Mouse (Mus musculus): ENCODE measurements around the gene Abcb10. TPM values are rescaled to one million over a fixed set of nuclear protein-coding genes. Genes with fewer than 3 reads are reported as not detected.

Gene Abcb10
- polyA plus RNA-seq, 1 experiment from 2014 or later: 16.7 TPM

DNA sequence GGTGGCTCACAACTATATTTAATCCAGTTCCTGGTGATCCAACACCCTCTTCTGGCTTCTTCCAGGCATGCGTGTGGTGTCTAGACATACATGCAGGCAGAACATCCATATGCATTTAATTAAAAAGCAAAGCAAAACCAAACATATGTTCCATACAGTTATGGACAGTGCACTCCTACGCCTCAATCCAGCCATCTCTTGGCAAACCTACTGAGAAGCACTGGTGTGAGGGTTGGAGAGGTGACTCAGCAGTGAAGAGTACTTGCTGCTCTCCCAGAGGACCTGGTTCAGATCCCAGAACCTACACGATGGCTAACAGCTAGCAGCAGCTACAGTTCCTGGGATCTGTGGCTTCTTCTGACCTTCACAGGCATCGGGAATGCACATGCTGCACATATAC is 70.7 kb downstream of the Abcb10 start:
- H3K27ac ChIP-seq (replicated peaks; ENCODE audit: low read depth, low read length): no peak overlapping the region
- no peak overlapping the region for H3K9ac ChIP-seq (ENCODE audit: low read depth, low read length)
- H3K4me1 ChIP-seq (ENCODE audit: control insufficient read depth, insufficient read depth, low read length): no peaks in the 10 kb centered on the region
- H3K27me3 ChIP-seq (replicated peaks; ENCODE audit: control insufficient read depth, insufficient read depth, low read length): no peaks in the 10 kb centered on the region
- H3K9me3 ChIP-seq (ENCODE audit: control insufficient read depth, low read length): no peaks in the 10 kb centered on the region
- no peak for ATAC-seq (ENCODE audit: low read depth)
- WGBS: 70% methylated on average over 4 of the region's 4 CpGs
- peaks cover 91% of the 10 kb centered on the region for H3K36me3 ChIP-seq (ENCODE audit: control insufficient read depth, insufficient read depth, low read length)
- DNase-seq (ENCODE audit: low spot score): no peak
- no peak overlapping the region for H3K4me3 ChIP-seq (ENCODE audit: low read depth, low read length)
- H3K4me2 ChIP-seq (ENCODE audit: low read depth, low read length): no peak overlapping the region

DNA sequence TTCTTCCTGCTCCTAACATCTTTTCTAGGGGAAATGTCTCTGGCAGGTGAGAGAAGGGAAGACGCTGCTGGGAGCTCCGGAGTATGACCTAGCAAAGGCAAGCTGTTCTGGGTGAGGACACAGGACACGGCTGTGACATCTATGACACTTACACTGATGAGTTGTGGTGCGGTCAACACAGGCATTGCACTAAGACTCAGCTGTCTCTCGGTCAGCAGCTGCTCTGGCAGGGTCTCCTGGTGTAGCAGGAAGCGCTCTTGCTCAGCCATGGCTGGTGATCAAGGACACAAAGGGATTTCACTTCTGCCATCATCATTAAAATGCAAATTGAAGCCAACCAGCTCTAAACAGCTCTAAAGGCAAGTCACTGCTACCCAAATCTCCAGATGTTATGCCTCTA is 75.3 kb downstream of the Abcb10 start:
- no peaks in the 10 kb centered on the region for H3K9me3 ChIP-seq (ENCODE audit: control insufficient read depth, low read length)
- DNase-seq (ENCODE audit: low spot score) (no peak), ATAC-seq (ENCODE audit: low read depth) (no peak)
- no peak overlapping the region for H3K9ac ChIP-seq (ENCODE audit: low read depth, low read length)
- H3K4me3 ChIP-seq (ENCODE audit: low read depth, low read length): no peak overlapping the region
- WGBS: 96% methylated on average over 6 of the region's 6 CpGs
- no peaks in the 10 kb centered on the region for H3K4me1 ChIP-seq (ENCODE audit: control insufficient read depth, insufficient read depth, low read length)
- H3K27ac ChIP-seq (replicated peaks; ENCODE audit: low read depth, low read length): no peak overlapping the region
- no peak overlapping the region for H3K4me2 ChIP-seq (ENCODE audit: low read depth, low read length)
- no peaks in the 10 kb centered on the region for H3K27me3 ChIP-seq (replicated peaks; ENCODE audit: control insufficient read depth, insufficient read depth, low read length)
- peaks cover 88% of the 10 kb centered on the region for H3K36me3 ChIP-seq (ENCODE audit: control insufficient read depth, insufficient read depth, low read length)

DNA sequence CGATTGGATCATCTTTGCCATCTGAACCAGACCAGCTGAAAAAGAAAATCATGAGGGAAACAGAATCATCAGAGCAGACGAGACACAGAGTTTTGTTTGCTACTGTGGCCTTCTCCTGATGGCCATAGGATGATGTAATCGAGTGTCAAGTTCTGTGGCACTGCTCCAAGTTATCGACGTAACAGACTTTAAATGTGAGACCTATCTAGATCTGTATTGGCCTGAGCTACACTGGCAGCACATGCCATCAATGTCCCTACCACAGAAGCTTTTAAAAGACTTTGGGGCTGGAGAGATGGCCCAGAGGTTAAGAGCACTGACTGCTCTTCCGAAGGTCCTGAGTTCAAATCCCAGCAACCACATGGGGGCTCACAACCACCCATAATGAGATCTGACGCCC is 80.3 kb downstream of the Abcb10 start:
- no peak overlapping the region for H3K27ac ChIP-seq (replicated peaks; ENCODE audit: low read depth, low read length)

More for the DNA sequence above, 80.3 kb downstream of the Abcb10 start:
- no peak overlapping the region for H3K9ac ChIP-seq (ENCODE audit: low read depth, low read length)
- WGBS: 82% methylated on average over 7 of the region's 7 CpGs
- ATAC-seq (ENCODE audit: low read depth): no peak
- no peak overlapping the region for H3K4me2 ChIP-seq (ENCODE audit: low read depth, low read length)
- H3K27me3 ChIP-seq (replicated peaks; ENCODE audit: control insufficient read depth, insufficient read depth, low read length): no peaks in the 10 kb centered on the region
- no peak overlapping the region for H3K4me3 ChIP-seq (ENCODE audit: low read depth, low read length)
- H3K36me3 ChIP-seq (ENCODE audit: control insufficient read depth, insufficient read depth, low read length): peaks cover 82% of the 10 kb centered on the region
- no peak for DNase-seq (ENCODE audit: low spot score)
- no peaks in the 10 kb centered on the region for H3K4me1 ChIP-seq (ENCODE audit: control insufficient read depth, insufficient read depth, low read length)
- no peaks in the 10 kb centered on the region for H3K9me3 ChIP-seq (ENCODE audit: control insufficient read depth, low read length)

MicroRNAs encoded within 50 kb of the gene (microRNA counts, 519-probe panel; counts per million panel counts)
- microRNA mmu-miR-1967: 2,440 counts per million, percentile 46 among the panel's probes with 10 or more counts

Small RNA genes lying within 50 kb of the gene (microRNA-seq; reads per million reads assigned to microRNA genes)
- gene Mir1967 (ENCODE audit: borderline number of aligned reads): not detected

Other genes with a start within 250 kb of the Abcb10 start
- gene Rab4a, start 177.1 kb downstream of the Abcb10 start, polyA plus RNA-seq (2014; fragmentation: Nextera tagmentation; extraction: Ambion mirVana): 46.6 and 46.8 TPM in 2 replicates
- gene Ccsap, start 122.9 kb downstream of the Abcb10 start, polyA plus RNA-seq (2014; fragmentation: Nextera tagmentation; extraction: Ambion mirVana): 4.4 and 4.6 TPM in 2 replicates
- gene Acta1, start 88.4 kb downstream of the Abcb10 start, polyA plus RNA-seq (2014; fragmentation: Nextera tagmentation; extraction: Ambion mirVana): 2,164 and 3,230 TPM in 2 replicates
- 30.4 and 31.8 TPM in 2 replicates for gene Nup133, start 33.9 kb downstream of the Abcb10 start, polyA plus RNA-seq (2014; fragmentation: Nextera tagmentation; extraction: Ambion mirVana)
- gene Taf5l, start 38.3 kb upstream of the Abcb10 start, polyA plus RNA-seq (2014; fragmentation: Nextera tagmentation; extraction: Ambion mirVana): 36.1 and 42.2 TPM in 2 replicates
- 5.6 and 5.8 TPM in 2 replicates for gene Urb2, start 38.4 kb upstream of the Abcb10 start, polyA plus RNA-seq (2014; fragmentation: Nextera tagmentation; extraction: Ambion mirVana)
- 66.1 and 70.0 TPM in 2 replicates for gene Galnt2, start 248.3 kb upstream of the Abcb10 start, polyA plus RNA-seq (2014; fragmentation: Nextera tagmentation; extraction: Ambion mirVana)

Measured in embryonic facial prominence, embryonic 14.5 days (tissue).